8 mouse cellular contexts compared by ENCODE assay signal in the genomic region with DNA sequence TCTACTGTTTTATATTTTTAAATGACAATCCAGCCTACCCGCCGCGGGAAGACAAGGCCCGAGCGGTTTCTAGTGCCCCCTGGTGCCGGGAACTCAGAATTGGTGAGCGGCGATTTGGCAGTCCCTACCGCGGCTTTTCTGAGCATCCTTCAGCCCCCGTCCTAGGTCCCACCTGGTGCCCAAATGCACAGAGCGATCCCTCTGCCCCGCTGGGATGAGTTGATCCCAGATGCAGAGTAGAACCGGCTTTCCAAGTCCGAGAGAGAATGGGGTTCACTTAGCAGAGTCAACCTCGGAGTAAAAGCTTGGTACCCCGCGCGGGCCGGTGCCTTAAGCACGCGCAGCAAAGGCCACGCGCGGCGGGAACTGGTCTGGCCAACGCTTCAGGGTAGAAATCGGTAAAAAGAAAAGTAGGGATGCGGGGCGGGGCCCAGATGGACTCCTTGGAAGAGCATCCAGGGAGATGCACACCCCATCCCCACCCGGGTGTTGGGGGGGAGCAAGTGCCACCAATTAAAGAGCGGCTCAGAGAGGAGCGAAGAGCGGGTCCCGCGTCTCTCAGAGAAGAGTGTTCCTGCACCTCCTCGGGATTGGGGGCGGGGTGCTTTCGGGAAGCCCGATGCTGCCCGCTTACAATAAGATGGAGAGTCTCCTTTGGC. TPM values are rescaled to one million over a fixed set of nuclear protein-coding genes. Genes with fewer than 3 reads are reported as not detected.
A peak's percentile ranks its signal among the peaks of the same experiment; 100 is the strongest.
DNase-seq lines count a peak whose midpoint lies in the region; ATAC-seq and TF ChIP-seq lines count a peak whose summit lies in the region.

No protein-coding gene starts in this region.

- peak overlapping the region; percentile 55 for H3K9ac ChIP-seq in intestine, embryonic 15.5 days
- peak overlapping the region; percentile 43; the same call in 1 of the 2 replicates for H3K9ac ChIP-seq in limb, embryonic 13.5 days
- H3K9ac ChIP-seq in midbrain, embryonic 15.5 days, result peak overlapping the region; percentile 45

- H3K4me1 ChIP-seq in spleen, adult 2 months (ENCODE audit: control insufficient read depth, insufficient read depth, insufficient read length), result no peaks in the 10 kb centered on the region
- H3K4me1 ChIP-seq in intestine, embryonic 15.5 days (replicated peaks), result peaks cover 25% of the 10 kb centered on the region
- peaks cover 62% of the 10 kb centered on the region for H3K4me1 ChIP-seq in limb, embryonic 13.5 days
- peaks cover 50% of the 10 kb centered on the region for H3K4me1 ChIP-seq in midbrain, embryonic 15.5 days

- WGBS in spleen, adult 2 months, result 5% methylated on average over 41 of the region's 41 CpGs
- under 1% methylated on average over 41 of the region's 41 CpGs for WGBS in intestine, embryonic 15.5 days
- WGBS in limb, embryonic 13.5 days, result under 1% methylated on average over 41 of the region's 41 CpGs
- under 1% methylated on average over 41 of the region's 41 CpGs for WGBS in midbrain, embryonic 15.5 days

- peaks cover 32% of the 10 kb centered on the region for H3K27me3 ChIP-seq in spleen, adult 2 months (ENCODE audit: control insufficient read depth, insufficient read depth, low read length)
- peaks cover 55% of the 10 kb centered on the region for H3K27me3 ChIP-seq in intestine, embryonic 15.5 days (replicated peaks)
- peaks cover 100% of the 10 kb centered on the region for H3K27me3 ChIP-seq in limb, embryonic 13.5 days
- peaks cover 93% of the 10 kb centered on the region for H3K27me3 ChIP-seq in midbrain, embryonic 15.5 days (replicated peaks)

- intact Hi-C loops in gastrocnemius, postnatal 14 days (cut with DNase I; ENCODE audit: low total_unique reads), result no loop called here

- no peak overlapping the region for H3K27ac ChIP-seq in spleen, adult 2 months (ENCODE audit: insufficient read depth, low read length)
- H3K27ac ChIP-seq in intestine, embryonic 15.5 days, result peak overlapping the region; percentile 60; the same call in 1 of the 2 replicates
- H3K27ac ChIP-seq in limb, embryonic 13.5 days, result no peak overlapping the region
- H3K27ac ChIP-seq in midbrain, embryonic 15.5 days, result no peak overlapping the region

- peak overlapping the region; percentile 16; the same call in 1 of the 2 replicates for H3K4me3 ChIP-seq in spleen, adult 2 months (ENCODE audit: extremely low read depth, insufficient read depth, insufficient read length)
- peak overlapping the region; percentile 65 for H3K4me3 ChIP-seq in intestine, embryonic 15.5 days (replicated peaks)
- peak overlapping the region; percentile 63 for H3K4me3 ChIP-seq in limb, embryonic 13.5 days
- peak overlapping the region; percentile 55 for H3K4me3 ChIP-seq in midbrain, embryonic 15.5 days

- H3K4me2 ChIP-seq in intestine, embryonic 15.5 days (replicated peaks), result peak overlapping the region; percentile 89
- H3K4me2 ChIP-seq in limb, embryonic 13.5 days (replicated peaks), result peak overlapping the region; percentile 97
- peak overlapping the region; percentile 92 for H3K4me2 ChIP-seq in midbrain, embryonic 15.5 days

- no peaks in the 10 kb centered on the region for H3K9me3 ChIP-seq in intestine, embryonic 15.5 days
- H3K9me3 ChIP-seq in limb, embryonic 13.5 days, result no peaks in the 10 kb centered on the region
- H3K9me3 ChIP-seq in midbrain, embryonic 15.5 days, result no peaks in the 10 kb centered on the region

- peak; percentile 34; the same call in 1 of the 2 replicates for ATAC-seq in intestine, embryonic 15.5 days
- ATAC-seq in limb, embryonic 13.5 days (ENCODE audit: low FRiP score, low read depth), result peak; percentile 34
- ATAC-seq in midbrain, embryonic 15.5 days (replicated peaks), result peak; percentile 67

- no peak for TF ChIP-seq POLR2A in spleen, adult 2 months (IDR thresholded peaks at IDR 0.05; ENCODE audit: low read depth, low read length)

- H3K36me3 ChIP-seq in spleen, adult 2 months (ENCODE audit: control insufficient read depth, insufficient read depth, low read length), result no peaks in the 10 kb centered on the region
- H3K36me3 ChIP-seq in intestine, embryonic 15.5 days, result no peaks in the 10 kb centered on the region
- no peaks in the 10 kb centered on the region for H3K36me3 ChIP-seq in limb, embryonic 13.5 days
- H3K36me3 ChIP-seq in midbrain, embryonic 15.5 days (replicated peaks), result no peaks in the 10 kb centered on the region

- peak; percentile 4; the same call in 1 of the 2 replicates for TF ChIP-seq CTCF in spleen, adult 2 months (IDR thresholded peaks at IDR 0.05; ENCODE audit: extremely low read depth, insufficient read depth, insufficient read length, insufficient replicate concordance)

- DNase-seq in spleen, adult 2 months (ENCODE audit: low read depth in 1 of 2, low spot score in 2 of 2), result no peak
- no peak for DNase-seq in spleen, postnatal 36 days (ENCODE audit: low spot score in 2 of 2)
- peak; percentile 91 for DNase-seq in embryo, embryonic 10.5 days (ENCODE audit: low spot score)
- peak; percentile 72 for DNase-seq in gastrocnemius, postnatal 14 days
- DNase-seq in testis, postnatal 10 days (ENCODE audit: low spot score), result peak; percentile 93

RNA-seq across cellular contexts. Expression of a gene that starts 2.4 kb away (rescaled TPM):
- polyA plus RNA-seq in spleen, adult 2 months (2012; rRNA removed), result 0.09 and 0.14 TPM in 2 replicates
- total RNA-seq in gastrocnemius, postnatal 14 days (2021), result under 1 TPM; 0.51 to 0.57 TPM
- 2.1 and 2.2 TPM in 2 replicates for polyA plus RNA-seq in intestine, embryonic 15.5 days (2015; fragmentation: Nextera tagmentation; extraction: Ambion mirVana)
- 0.60 and 0.84 TPM in 2 replicates for polyA plus RNA-seq in limb, embryonic 13.5 days (2015; fragmentation: Nextera tagmentation; extraction: Ambion mirVana)
- 0.08 TPM in 2 replicates for polyA plus RNA-seq in midbrain, embryonic 15.5 days (2015; fragmentation: Nextera tagmentation; extraction: Ambion mirVana)

Comparison
In these comparisons a context has a peak if more than half of its experiments do, and no peak if none do; other contexts are left out.
1. DNase-seq: peak in embryo, embryonic 10.5 days (single experiment), gastrocnemius, postnatal 14 days (single experiment) and testis, postnatal 10 days (single experiment); none in spleen, adult 2 months (0 of 2) and spleen, postnatal 36 days (0 of 2).
2. Peak in every context shown above with its lines, with median percentiles within 50 percentile points of each other: H3K4me3 ChIP-seq, ATAC-seq, H3K4me2 ChIP-seq and H3K9ac ChIP-seq.